Mouse (Mus musculus) small intestine, adult 2 months (tissue): ENCODE measurements around the gene Clec2d. TPM values are rescaled to one million over a fixed set of nuclear protein-coding genes. Genes with fewer than 3 reads are reported as not detected.

Experiments
- H3K27ac ChIP-seq: fragments of 200-500 bp; 2 replicates; pipeline ENCODE4 v1.5.1; 2012; ENCODE audit warnings: low read depth, low read length, control low read depth, inconsistent platforms; ENCODE audit not compliant: insufficient read depth
- H3K27me3 ChIP-seq: fragments of 200-500 bp; 2 replicates; pipeline ENCODE4 v1.6.1; 2012; ENCODE audit warnings: mild to moderate bottlenecking, moderate library complexity, low read length, inconsistent platforms; ENCODE audit not compliant: control insufficient read depth, insufficient read depth
- H3K36me3 ChIP-seq: fragments of 200-500 bp; 2 replicates; pipeline ENCODE4 v1.6.1; 2012; ENCODE audit warnings: mild to moderate bottlenecking, low read length, control low read depth, inconsistent platforms; ENCODE audit not compliant: control insufficient read depth, insufficient read depth
- H3K4me1 ChIP-seq: fragments of 200-500 bp; 2 replicates; pipeline ENCODE4 v1.6.1; 2012; ENCODE audit warnings: low read length, inconsistent platforms, mixed read lengths; ENCODE audit not compliant: control insufficient read depth, insufficient read depth, insufficient read length
- H3K4me3 ChIP-seq: fragments of 200-500 bp; 2 replicates; pipeline ENCODE4 v1.5.1; 2012; ENCODE audit warnings: low read depth, mild to moderate bottlenecking, control low read depth, inconsistent platforms, low read length, moderate library complexity
- CTCF ChIP-seq: fragments of 200-500 bp; IDR thresholded peaks from 2 replicates; pipeline ENCODE4 v1.5.1; 2012; ENCODE audit warnings: low read depth, mild to moderate bottlenecking, control low read depth, inconsistent platforms, low read length, moderate library complexity, mixed read lengths; ENCODE audit not compliant: insufficient replicate concordance, insufficient read length; ENCODE audit errors: extremely low read depth
- POLR2A ChIP-seq: fragments of 200-500 bp; IDR thresholded peaks from 2 replicates; pipeline ENCODE4 v1.6.1; 2012; ENCODE audit warnings: low read depth, mild to moderate bottlenecking, control low read depth, inconsistent platforms, low read length, moderate library complexity
- WGBS: fragments of 180-500 bp; shearing (Covaris S2); methylation state at CpG from one replicate; pipeline ENCODE4 v1.1.7; 2018; 5-methylcytosine and 5-hydroxymethylcytosine counted together
- polyA plus RNA-seq: library from polyadenylated mRNA; depleted of rRNA; stranded (reverse); fragments of >200 nt; gene quantifications from 2 replicates; pipeline ENCODE4 v1.2.3, GENCODE M21; 2012

Clec2d gene
- polyA plus RNA-seq, 1 experiment, result 20.9 TPM

GRCm38 (mm10) chr6:129209785-129210446 is 29.5 kb downstream of the Clec2d start:
- Histone ChIP-seq H3K4me3 (no peak overlapping the region), H3K27ac (peak overlapping the region; percentile 75), H3K36me3 (no peaks in the 10 kb centered on the region), H3K4me1 (peaks cover 17% of the 10 kb centered on the region; the same call in 1 of the 2 replicates), H3K27me3 (no peaks in the 10 kb centered on the region)
- WGBS, result 45% methylated on average over 1 of the region's 1 CpGs
- no peak for TF ChIP-seq POLR2A
- TF ChIP-seq CTCF, result no peak

GRCm38 (mm10) chr6:129210447-129210790 is 30.0 kb downstream of the Clec2d start:
- peaks cover 18% of the 10 kb centered on the region; the same call in 1 of the 2 replicates for H3K4me1 ChIP-seq
- no peak overlapping the region for H3K4me3 ChIP-seq
- peaks cover 2% of the 10 kb centered on the region; the same call in 1 of the 2 replicates for H3K36me3 ChIP-seq
- TF ChIP-seq CTCF, result no peak
- no peak for TF ChIP-seq POLR2A
- H3K27me3 ChIP-seq, result no peaks in the 10 kb centered on the region
- H3K27ac ChIP-seq, result peak overlapping the region; percentile 75
- 84% methylated on average over 4 of the region's 4 CpGs for WGBS

GRCm38 (mm10) chr6:129212421-129213195 is 32.2 kb downstream of the Clec2d start:
- Histone ChIP-seq H3K27ac (peak overlapping the region; percentile 93), H3K4me3 (no peak overlapping the region), H3K36me3 (peaks cover 3% of the 10 kb centered on the region; the same call in 1 of the 2 replicates), H3K4me1 (peaks cover 26% of the 10 kb centered on the region; the same call in 1 of the 2 replicates), H3K27me3 (no peaks in the 10 kb centered on the region)
- TF ChIP-seq POLR2A, result no peak
- no peak for TF ChIP-seq CTCF

- WGBS, result 24% methylated on average over 1 of the region's 1 CpGs
- TF ChIP-seq CTCF (no peak), POLR2A (no peak)
- Histone ChIP-seq H3K36me3 (peaks cover 3% of the 10 kb centered on the region; the same call in 1 of the 2 replicates), H3K27ac (no peak overlapping the region), H3K4me1 (peaks cover 28% of the 10 kb centered on the region; the same call in 1 of the 2 replicates), H3K4me3 (no peak overlapping the region), H3K27me3 (no peaks in the 10 kb centered on the region)
These were observed 33.1 kb downstream of the Clec2d start for GRCm38 (mm10) chr6:129213497-129213896.

- TF ChIP-seq POLR2A, result no peak
- TF ChIP-seq CTCF, result no peak
- WGBS, result 17% methylated on average over 2 of the region's 2 CpGs
- Histone ChIP-seq H3K27ac (peak overlapping the region; percentile 97), H3K27me3 (no peaks in the 10 kb centered on the region), H3K36me3 (peaks cover 3% of the 10 kb centered on the region; the same call in 1 of the 2 replicates), H3K4me3 (no peak overlapping the region), H3K4me1 (peaks cover 28% of the 10 kb centered on the region; the same call in 1 of the 2 replicates)
These were observed 33.8 kb downstream of the Clec2d start for GRCm38 (mm10) chr6:129214263-129214662.

- H3K27me3 ChIP-seq, result no peaks in the 10 kb centered on the region
- peak overlapping the region; percentile 97 for H3K27ac ChIP-seq
- H3K4me3 ChIP-seq, result no peak overlapping the region
- WGBS, result 77% methylated on average over 2 of the region's 2 CpGs
- peaks cover 31% of the 10 kb centered on the region; the same call in 1 of the 2 replicates for H3K4me1 ChIP-seq
- peaks cover 3% of the 10 kb centered on the region; the same call in 1 of the 2 replicates for H3K36me3 ChIP-seq
- TF ChIP-seq POLR2A (no peak), CTCF (no peak)
These were observed 34.6 kb downstream of the Clec2d start for GRCm38 (mm10) chr6:129215053-129215452.

GRCm38 (mm10) chr6:129215886-129216637 is 35.6 kb downstream of the Clec2d start:
- H3K36me3 ChIP-seq, result peaks cover 3% of the 10 kb centered on the region; the same call in 1 of the 2 replicates
- H3K4me1 ChIP-seq, result peaks cover 28% of the 10 kb centered on the region; the same call in 1 of the 2 replicates
- H3K27me3 ChIP-seq, result no peaks in the 10 kb centered on the region
- WGBS, result 40% methylated on average over 7 of the region's 7 CpGs
- H3K27ac ChIP-seq, result peak overlapping the region; percentile 97
- no peak overlapping the region for H3K4me3 ChIP-seq
- TF ChIP-seq POLR2A (no peak), CTCF (no peak)
